Mouse (Mus musculus): ENCODE results near the gene B4gat1. TPM values are rescaled to one million over a fixed set of nuclear protein-coding genes. Genes with fewer than 3 reads are reported as not detected.
A peak's percentile ranks its signal among the peaks of the same experiment; 100 is the strongest.
"Not testable (repeated sequence)": the region's sequence is repeated elsewhere in the genome, so short reads cannot be mapped to it uniquely, and the experiment has no call there.

B4gat1 gene
- 46.8 and 49.8 TPM in 2 replicates for polyA plus RNA-seq (2012; rRNA removed)

DNA sequence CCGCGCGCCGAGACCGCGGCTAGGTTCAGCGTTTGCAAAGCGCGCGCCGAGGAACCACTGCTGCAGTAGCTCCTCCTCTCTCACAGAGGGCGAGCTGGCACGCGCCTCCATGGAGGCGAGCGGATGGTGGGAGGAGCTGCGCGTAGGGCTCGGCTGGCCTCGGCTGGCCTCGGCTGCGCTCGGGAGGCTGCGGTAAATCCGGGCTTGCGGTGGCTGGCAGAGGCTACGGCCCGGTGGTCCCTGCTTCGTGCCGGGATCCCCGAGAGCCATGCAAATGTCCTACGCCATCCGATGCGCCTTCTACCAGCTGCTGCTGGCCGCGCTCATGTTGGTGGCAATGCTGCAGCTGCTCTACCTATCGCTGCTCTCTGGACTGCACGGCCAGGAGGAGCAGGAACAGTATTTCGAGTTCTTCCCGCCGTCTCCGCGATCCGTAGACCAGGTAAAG lies at the start of gene B4gat1, which contains the start of gene AC124502.3:
Gene B4gat1 (plus strand): TSS at position 118 of the 448 bp plus-strand sequence.
Gene AC124502.3 (plus strand): TSS at position 183 of the 448 bp plus-strand sequence.
- DNase-seq (ENCODE audit: low read depth) = peak; percentile 98
- TF ChIP-seq POLR2A (IDR thresholded peaks at IDR 0.05; ENCODE audit: borderline replicate concordance, extremely low read depth, insufficient read depth, insufficient read length, poor library complexity, severe bottlenecking) (peak; percentile 74), CTCF (IDR thresholded peaks at IDR 0.05; ENCODE audit: borderline replicate concordance, extremely low read depth, insufficient read depth, insufficient read length) (no peak)

DNA sequence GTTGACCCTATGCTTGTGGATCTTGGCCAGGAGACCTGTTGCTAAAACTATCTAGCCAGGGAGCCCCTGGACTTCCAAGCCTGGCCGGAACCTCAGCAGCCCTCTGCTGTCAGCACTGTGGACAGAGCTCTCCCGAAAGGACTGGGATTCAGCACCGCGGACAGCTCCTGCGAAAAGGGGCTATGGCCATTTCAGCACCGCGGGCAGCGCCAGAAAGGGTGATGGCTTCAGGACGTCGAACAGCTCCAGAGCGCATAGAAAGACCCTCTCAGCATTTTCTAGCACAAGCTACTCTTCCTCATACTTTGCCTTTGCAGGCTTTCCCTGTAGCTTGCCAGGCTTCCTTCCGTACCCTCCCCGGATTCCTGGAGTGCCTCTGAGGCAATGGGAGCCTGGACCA lies 49.6 kb upstream of the B4gat1 start:
- DNase-seq (ENCODE audit: low read depth) = peak; percentile 74
- TF ChIP-seq POLR2A (IDR thresholded peaks at IDR 0.05; ENCODE audit: borderline replicate concordance, extremely low read depth, insufficient read depth, insufficient read length, poor library complexity, severe bottlenecking) (no peak), CTCF (IDR thresholded peaks at IDR 0.05; ENCODE audit: borderline replicate concordance, extremely low read depth, insufficient read depth, insufficient read length) (peak; percentile 19; the same call in 1 of the 2 replicates)

DNA sequence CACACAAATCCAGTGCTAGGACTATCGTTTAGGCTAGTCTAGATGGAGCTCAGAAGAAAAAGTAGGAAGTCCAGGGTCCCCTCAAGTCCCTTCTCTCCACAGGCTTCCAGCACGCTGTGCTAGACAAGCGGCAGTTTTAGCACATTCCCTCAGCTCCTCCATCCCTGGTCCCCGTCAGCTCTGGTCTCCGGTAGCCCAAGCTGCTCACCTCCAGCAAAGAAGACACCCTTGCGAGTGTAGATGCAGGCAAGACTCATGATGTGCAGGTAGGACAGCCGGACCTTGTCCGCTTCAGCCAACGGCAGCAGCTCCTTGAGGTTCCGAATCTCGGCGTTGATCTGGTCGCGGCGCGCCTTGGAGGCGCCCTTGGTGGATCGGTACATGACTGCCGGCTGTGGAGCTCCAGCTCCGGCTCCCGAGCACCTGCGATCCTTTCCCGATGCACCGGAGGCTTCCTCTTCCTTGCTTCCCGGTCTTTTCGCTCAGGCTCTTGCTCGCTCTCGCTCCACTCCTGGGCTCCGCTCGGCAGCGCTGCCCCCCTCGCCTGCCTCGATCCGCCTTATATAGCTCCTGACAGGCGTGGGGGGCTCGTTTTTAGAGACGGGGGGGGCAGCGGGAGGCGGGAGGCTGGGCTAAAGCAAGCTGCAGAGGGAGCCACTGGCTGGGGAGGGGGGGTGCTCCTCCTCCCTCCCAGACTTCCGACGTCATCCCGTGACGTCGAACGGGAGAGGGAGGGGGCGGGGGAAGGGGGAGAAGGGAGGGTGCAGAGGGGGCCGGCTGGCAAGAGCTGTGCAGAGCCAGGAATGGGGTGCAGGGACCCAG lies 49.0 kb upstream of the B4gat1 start:
- peak; percentile 94 for DNase-seq (ENCODE audit: low read depth)
- TF ChIP-seq POLR2A (IDR thresholded peaks at IDR 0.05; ENCODE audit: borderline replicate concordance, extremely low read depth, insufficient read depth, insufficient read length, poor library complexity, severe bottlenecking) = peak; percentile 37; the same call in 1 of the 2 replicates
- TF ChIP-seq CTCF (IDR thresholded peaks at IDR 0.05; ENCODE audit: borderline replicate concordance, extremely low read depth, insufficient read depth, insufficient read length) = no peak

DNA sequence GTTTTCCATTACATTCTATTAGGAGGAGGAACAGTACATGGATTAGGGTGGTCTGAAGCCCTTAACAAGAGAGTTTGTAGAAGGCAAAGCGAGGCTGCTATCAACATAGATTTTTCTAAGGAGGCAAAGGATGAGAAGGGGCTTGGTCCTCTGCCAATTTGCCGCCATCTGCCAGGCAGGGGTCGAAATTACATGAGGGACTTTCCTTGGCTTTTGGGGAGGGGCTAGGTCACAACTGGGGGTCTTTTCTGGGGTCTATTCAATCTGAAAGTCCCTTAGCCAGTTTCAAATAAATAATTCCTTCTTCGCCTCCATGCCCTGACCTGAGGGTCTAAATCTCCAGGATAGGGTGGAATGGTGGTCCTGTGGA lies 48.4 kb upstream of the B4gat1 start, which contains the start of gene Npas4:
Gene Npas4 (minus strand): TSS at position 61 of the 370 bp plus-strand sequence.
- no peak for DNase-seq (ENCODE audit: low read depth)

GRCm38 (mm10) chr19:4990716-4991115 lies 47.9 kb upstream of the B4gat1 start:
- peak; percentile 67 for DNase-seq (ENCODE audit: low read depth)
- TF ChIP-seq CTCF (IDR thresholded peaks at IDR 0.05; ENCODE audit: borderline replicate concordance, extremely low read depth, insufficient read depth, insufficient read length) = no peak
- no peak for TF ChIP-seq POLR2A (IDR thresholded peaks at IDR 0.05; ENCODE audit: borderline replicate concordance, extremely low read depth, insufficient read depth, insufficient read length, poor library complexity, severe bottlenecking)

More for the DNA sequence above, 48.4 kb upstream of the B4gat1 start, which contains the start of gene Npas4:
- no peak for TF ChIP-seq POLR2A (IDR thresholded peaks at IDR 0.05; ENCODE audit: borderline replicate concordance, extremely low read depth, insufficient read depth, insufficient read length, poor library complexity, severe bottlenecking)

- TF ChIP-seq POLR2A (IDR thresholded peaks at IDR 0.05; ENCODE audit: borderline replicate concordance, extremely low read depth, insufficient read depth, insufficient read length, poor library complexity, severe bottlenecking) (no peak), CTCF (IDR thresholded peaks at IDR 0.05; ENCODE audit: borderline replicate concordance, extremely low read depth, insufficient read depth, insufficient read length) (no peak)
- no peak for DNase-seq (ENCODE audit: low read depth)
Observed at GRCm38 (mm10) chr19:4992371-4992770, 46.3 kb upstream of the B4gat1 start.

DNA sequence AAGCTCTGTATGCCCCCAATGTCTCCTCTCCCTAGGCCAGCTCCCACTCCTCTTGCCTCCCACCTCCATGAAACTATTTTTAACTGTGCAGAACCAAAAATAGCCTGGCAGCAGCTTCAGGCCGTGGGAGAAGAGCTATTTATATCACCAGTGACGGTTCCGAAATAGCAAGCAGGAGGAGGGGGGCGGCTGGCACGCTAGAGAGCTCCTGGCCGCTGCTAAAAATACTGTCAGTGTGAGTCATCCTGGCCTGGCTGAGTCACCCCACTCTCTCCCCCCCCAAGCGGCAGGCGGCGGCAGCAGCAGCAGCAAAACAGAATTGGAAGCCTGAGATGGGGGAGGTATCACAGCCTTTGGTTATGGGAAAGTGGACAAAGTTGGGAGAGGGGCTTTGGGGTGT lies 45.7 kb upstream of the B4gat1 start:
- TF ChIP-seq POLR2A (IDR thresholded peaks at IDR 0.05; ENCODE audit: borderline replicate concordance, extremely low read depth, insufficient read depth, insufficient read length, poor library complexity, severe bottlenecking) (no peak), CTCF (IDR thresholded peaks at IDR 0.05; ENCODE audit: borderline replicate concordance, extremely low read depth, insufficient read depth, insufficient read length) (no peak)
- DNase-seq (ENCODE audit: low read depth) = peak; percentile 73

DNA sequence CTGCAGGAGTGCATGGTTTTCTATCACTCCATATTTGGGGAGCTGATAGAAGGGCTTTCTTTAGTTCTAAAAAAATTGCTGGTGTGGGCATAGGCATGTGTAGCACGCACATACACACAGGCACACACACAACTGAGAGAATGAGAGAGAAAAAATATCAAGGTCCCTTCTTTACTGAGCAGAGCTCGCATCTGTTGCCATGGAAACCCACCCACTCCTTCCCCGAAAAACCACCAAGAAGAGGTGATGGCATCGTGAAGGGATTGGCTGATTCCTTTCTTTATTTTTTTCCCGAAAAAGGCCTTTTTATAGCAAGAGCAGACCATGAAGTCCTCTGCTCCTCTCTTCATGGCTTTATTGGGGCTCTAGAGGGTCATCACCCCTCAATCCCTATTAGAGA lies 44.6 kb upstream of the B4gat1 start:
- TF ChIP-seq CTCF (IDR thresholded peaks at IDR 0.05; ENCODE audit: borderline replicate concordance, extremely low read depth, insufficient read depth, insufficient read length) = no peak
- TF ChIP-seq POLR2A (IDR thresholded peaks at IDR 0.05; ENCODE audit: borderline replicate concordance, extremely low read depth, insufficient read depth, insufficient read length, poor library complexity, severe bottlenecking) = no peak
- DNase-seq (ENCODE audit: low read depth) = peak; percentile 75

GRCm38 (mm10) chr19:4999445-5000140 lies 39.0 kb upstream of the B4gat1 start:
- DNase-seq (ENCODE audit: low read depth) = no peak
- TF ChIP-seq CTCF (IDR thresholded peaks at IDR 0.05; ENCODE audit: borderline replicate concordance, extremely low read depth, insufficient read depth, insufficient read length) = no peak
- TF ChIP-seq POLR2A (IDR thresholded peaks at IDR 0.05; ENCODE audit: borderline replicate concordance, extremely low read depth, insufficient read depth, insufficient read length, poor library complexity, severe bottlenecking) = no peak

GRCm38 (mm10) chr19:5001666-5002406 lies 36.8 kb upstream of the B4gat1 start:
- DNase-seq (ENCODE audit: low read depth) = peak; percentile 99

GRCm38 (mm10) chr19:5003644-5004043 lies 35.0 kb upstream of the B4gat1 start:
- DNase-seq (ENCODE audit: low read depth) = not testable (repeated sequence)

More at GRCm38 (mm10) chr19:5001666-5002406, 36.8 kb upstream of the B4gat1 start:
- 0 out of 2 replicates have a peak, but pooled peaks have one; percentile 7 for TF ChIP-seq POLR2A (IDR thresholded peaks at IDR 0.05; ENCODE audit: borderline replicate concordance, extremely low read depth, insufficient read depth, insufficient read length, poor library complexity, severe bottlenecking)
- TF ChIP-seq CTCF (IDR thresholded peaks at IDR 0.05; ENCODE audit: borderline replicate concordance, extremely low read depth, insufficient read depth, insufficient read length) = peak; percentile 98

Measured in brain, embryonic 14.5 days (tissue).